Mouse (Mus musculus) testis, adult 2 months (tissue): ENCODE data around the gene Nat14.

Experiments used
- CTCF ChIP-seq: fragments of 200-500 bp; IDR thresholded peaks from 2 replicates; pipeline ENCODE4 v1.5.1; 2012; ENCODE audit warnings: low read depth, mild to moderate bottlenecking, inconsistent platforms, low read length, moderate library complexity; ENCODE audit not compliant: control insufficient read depth, insufficient read depth, insufficient replicate concordance
- POLR2A ChIP-seq: fragments of 200-500 bp; IDR thresholded peaks from 2 replicates; pipeline ENCODE4 v1.6.1; 2012; ENCODE audit warnings: low read depth, mild to moderate bottlenecking, inconsistent platforms, low read length, moderate library complexity; ENCODE audit not compliant: control insufficient read depth

DNA sequence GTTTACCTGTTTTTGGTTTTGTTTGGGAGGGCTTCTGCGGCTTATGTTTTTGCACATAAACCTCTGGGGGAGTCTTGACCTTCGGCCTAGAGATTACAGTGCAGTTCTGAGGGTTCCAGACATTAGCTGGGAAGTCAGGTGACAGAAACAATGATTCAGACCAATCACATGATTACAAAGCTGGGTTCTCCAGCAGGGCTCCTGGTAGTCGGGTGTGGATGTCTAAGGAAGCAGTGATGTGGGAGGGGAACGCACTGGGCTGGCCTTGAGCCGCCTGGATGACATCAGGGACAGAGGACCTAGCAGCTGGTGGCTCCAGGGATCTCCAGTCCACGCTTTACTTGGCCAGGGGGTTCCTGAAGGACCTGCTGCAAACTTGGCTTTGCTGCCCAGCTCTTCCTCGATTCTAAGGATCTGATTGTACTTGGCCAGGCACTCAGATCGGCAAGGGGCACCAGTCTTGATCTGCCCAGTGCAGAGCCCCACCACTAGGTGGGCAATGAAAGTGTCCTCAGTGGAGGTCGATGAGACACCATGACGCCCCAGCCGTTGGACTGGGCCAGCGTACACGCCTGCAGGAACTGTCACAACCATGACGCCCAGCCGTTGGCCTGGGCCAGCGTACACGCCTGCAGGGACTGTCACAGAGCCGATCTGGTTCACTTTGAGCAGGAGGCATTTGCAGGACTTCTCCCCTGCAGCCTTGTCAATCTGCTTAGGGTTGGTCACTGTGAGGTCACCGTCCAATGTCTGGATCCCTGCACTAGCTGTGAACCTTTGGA, 28.9 kb downstream of the Nat14 start:
- TF ChIP-seq CTCF (no peak), POLR2A (no peak)
